Mouse (Mus musculus): Measurements from ENCODE around the gene Tcte2. TPM values are rescaled to one million over a fixed set of nuclear protein-coding genes. Genes with fewer than 3 reads are reported as not detected.

Tcte2 gene
- total and polyA plus RNA-seq, 3 experiments = 0.17 TPM; not detected in 2

DNA sequence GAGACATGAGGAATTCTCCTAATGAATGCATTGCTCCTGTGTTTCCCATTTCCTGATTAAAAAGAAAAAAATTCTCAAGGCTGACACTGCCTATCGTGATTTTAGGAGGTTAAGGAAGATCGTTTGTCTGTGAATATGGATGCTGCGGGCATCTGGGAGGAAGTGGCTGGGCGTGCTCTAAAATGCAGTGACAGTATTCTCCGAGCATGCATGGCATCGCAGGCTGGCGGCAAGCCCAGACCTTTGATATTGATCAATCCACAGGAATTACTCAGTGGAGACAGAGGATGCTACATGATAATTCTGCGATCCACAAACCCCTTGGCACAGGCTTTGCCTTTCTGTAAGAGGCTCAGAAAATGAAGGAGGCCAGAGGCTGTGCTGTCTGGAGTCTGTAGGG is 92.4 kb downstream of the Tcte2 start:
- Histone ChIP-seq H3K9ac (ENCODE audit: insufficient read depth, low read depth) (no peak overlapping the region), H3K4me1 (ENCODE audit: control insufficient read depth in 1 of 2, insufficient read depth in 2 of 2) (peaks cover 4 to 23% of the 10 kb centered on the region in 2 experiments; a peak in 3 of 4 replicates), H3K36me3 (replicated peaks in 1 of 2; ENCODE audit: control insufficient read depth in 1 of 2, insufficient read depth in 1 of 2, low read length in 1 of 2) (no peaks in the 10 kb centered on the region), H3K4me2 (ENCODE audit: insufficient read depth, low read depth, poor library complexity, severe bottlenecking) (no peak overlapping the region), H3K79me2 (replicated peaks; ENCODE audit: control insufficient read depth, extremely low read depth, insufficient read depth, poor library complexity, severe bottlenecking) (no peaks in the 10 kb centered on the region), H3K27me3 (replicated peaks) (no peaks in the 10 kb centered on the region), H3K4me3 (replicated peaks in 1 of 3; ENCODE audit: low read depth in 2 of 3, low read length in 2 of 3, poor library complexity in 1 of 3) (no peak overlapping the region), H3K9me3 (replicated peaks; ENCODE audit: low read length) (no peaks in the 10 kb centered on the region), H3K27ac (ENCODE audit: insufficient read depth, low read depth) (no peak overlapping the region)
- in situ Hi-C loops (cut with MboI; ENCODE audit: low pct_ligation_motif_present, low pct_unique_long_range_greater_than_20kb, low sequenced_read_pairs) = no loop called here
- TF ChIP-seq MAX (IDR thresholded peaks at IDR 0.05; ENCODE audit: low read length) = no peak
- TF ChIP-seq RCOR1 (conservative IDR thresholded peaks at IDR 0.05; ENCODE audit: low read depth, low read length) = no peak
- no peak for TF ChIP-seq MXI1 (IDR thresholded peaks at IDR 0.05; ENCODE audit: low read depth, low read length)
- TF ChIP-seq ZC3H11A (IDR thresholded peaks at IDR 0.05; ENCODE audit: low read depth, low read length) = no peak
- no peak for TF ChIP-seq ZKSCAN1 (IDR thresholded peaks at IDR 0.05; ENCODE audit: borderline replicate concordance, low read depth, low read length)
- TF ChIP-seq KAT2A (IDR thresholded peaks at IDR 0.05; ENCODE audit: insufficient replicate concordance, low read length) = no peak
- TF ChIP-seq SIN3A (IDR thresholded peaks at IDR 0.05; ENCODE audit: low read length) = no peak
- no peak for TF ChIP-seq E2F4 (IDR thresholded peaks at IDR 0.05; ENCODE audit: insufficient replicate concordance, low read depth, low read length)
- no peak for TF ChIP-seq UBTF (IDR thresholded peaks at IDR 0.05; ENCODE audit: low read depth, low read length)
- TF ChIP-seq POLR2AphosphoS2 (IDR thresholded peaks at IDR 0.05; ENCODE audit: low read depth, low read length) = no peak
- TF ChIP-seq TBP (conservative IDR thresholded peaks at IDR 0.05; ENCODE audit: low read depth, low read length) = no peak
- TF ChIP-seq ZNF384 (IDR thresholded peaks at IDR 0.05; ENCODE audit: low read depth, low read length) = no peak
- TF ChIP-seq PAX5 (IDR thresholded peaks at IDR 0.05; ENCODE audit: low read length) = no peak
- TF ChIP-seq USF2 (conservative IDR thresholded peaks at IDR 0.05; ENCODE audit: low read depth, low read length) = no peak
- TF ChIP-seq RAD21 (IDR thresholded peaks at IDR 0.05; ENCODE audit: low read depth, low read length) = no peak
- dilution Hi-C loops (cut with MboI; ENCODE audit: extremely low pct_ligation_motif_present, extremely low pct_unique_long_range_greater_than_20kb, low sequenced_read_pairs) = no loop called here
- no peak for DNase-seq (ENCODE audit: extremely low read depth)

DNA sequence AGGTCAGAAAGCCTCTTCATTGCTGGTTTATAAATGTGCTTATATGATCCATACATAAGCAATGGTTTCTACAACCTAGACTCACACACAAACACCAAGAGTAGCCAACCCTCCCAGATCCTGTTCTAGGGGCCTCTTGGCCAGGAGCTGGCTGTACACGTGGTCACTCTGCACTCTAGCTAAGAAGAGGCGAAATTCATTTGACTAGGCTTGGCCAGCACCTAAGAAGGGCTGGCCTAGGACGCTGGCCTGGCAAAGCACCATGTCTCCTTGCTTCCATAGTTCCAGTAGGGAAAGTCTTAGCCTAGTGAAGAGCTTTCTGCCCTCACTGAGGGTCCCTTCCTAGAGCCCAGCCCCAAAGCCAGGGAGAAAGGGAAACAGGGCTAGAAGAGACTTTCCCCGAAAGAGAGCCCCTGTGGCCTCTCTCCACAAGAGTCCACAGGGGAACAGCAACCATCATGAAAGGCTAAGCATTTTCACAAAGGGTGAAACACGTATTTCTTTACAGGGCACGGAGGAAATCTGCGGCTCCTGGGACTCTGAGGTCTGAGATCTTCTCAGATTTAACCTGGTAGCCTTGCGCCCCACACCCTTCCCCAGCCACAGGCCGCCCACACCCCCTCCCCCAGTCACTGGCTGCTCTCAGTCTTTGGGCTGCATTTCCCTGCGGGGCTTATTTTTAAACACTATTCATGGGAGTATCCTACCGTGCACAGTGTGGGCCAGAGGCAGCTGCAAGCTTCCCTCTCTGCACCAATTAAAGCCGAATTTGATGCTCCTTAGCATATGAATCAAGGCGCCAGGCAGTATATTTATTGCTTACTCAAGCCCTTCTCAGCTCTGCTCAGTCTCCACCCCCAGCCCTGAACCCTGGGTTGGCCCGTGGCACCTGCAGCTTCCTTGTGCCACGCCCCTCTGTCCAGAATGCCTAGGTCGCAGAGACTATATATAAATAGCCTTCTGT is 93.3 kb downstream of the Tcte2 start:
- no peaks in the 10 kb centered on the region for H3K9me3 ChIP-seq (replicated peaks; ENCODE audit: low read length)
- H3K4me1 ChIP-seq (ENCODE audit: control insufficient read depth in 1 of 2, insufficient read depth in 2 of 2) = peaks cover 4 to 27% of the 10 kb centered on the region in 2 experiments; a peak in 3 of 4 replicates
- no peak overlapping the region for H3K27ac ChIP-seq (ENCODE audit: insufficient read depth, low read depth)
- dilution Hi-C loops (cut with MboI; ENCODE audit: extremely low pct_ligation_motif_present, extremely low pct_unique_long_range_greater_than_20kb, low sequenced_read_pairs) (no loop called here), in situ Hi-C loops (cut with MboI; ENCODE audit: low pct_ligation_motif_present, low pct_unique_long_range_greater_than_20kb, low sequenced_read_pairs) (no loop called here)
- no peak for DNase-seq (ENCODE audit: extremely low read depth)
- H3K36me3 ChIP-seq (replicated peaks in 1 of 2; ENCODE audit: control insufficient read depth in 1 of 2, insufficient read depth in 1 of 2, low read length in 1 of 2) = no peaks in the 10 kb centered on the region
- H3K79me2 ChIP-seq (replicated peaks; ENCODE audit: control insufficient read depth, extremely low read depth, insufficient read depth, poor library complexity, severe bottlenecking) = no peaks in the 10 kb centered on the region
- peak overlapping the region; percentile 25; the same call in 1 of the 2 replicates for H3K4me2 ChIP-seq (ENCODE audit: insufficient read depth, low read depth, poor library complexity, severe bottlenecking)
- TF ChIP-seq JUND (conservative IDR thresholded peaks at IDR 0.05; ENCODE audit: low read depth, low read length) = no peak
- no peak for TF ChIP-seq CTCF (conservative IDR thresholded peaks at IDR 0.05 in 1 of 2, IDR thresholded peaks at IDR 0.05 in 1 of 2; ENCODE audit: low read depth in 2 of 2, low read length in 2 of 2)
- no peak for TF ChIP-seq ZC3H11A (IDR thresholded peaks at IDR 0.05; ENCODE audit: low read depth, low read length)
- TF ChIP-seq SMC3 (IDR thresholded peaks at IDR 0.05; ENCODE audit: low read depth, low read length) = no peak
- TF ChIP-seq NRF1 (IDR thresholded peaks at IDR 0.05; ENCODE audit: low read depth, low read length) = no peak
- no peak for TF ChIP-seq GABPA (IDR thresholded peaks at IDR 0.05; ENCODE audit: insufficient replicate concordance, low read depth, low read length)
- no peak for TF ChIP-seq MEF2A (IDR thresholded peaks at IDR 0.05; ENCODE audit: borderline replicate concordance, low read depth, low read length)
- TF ChIP-seq JUN (IDR thresholded peaks at IDR 0.05; ENCODE audit: insufficient read depth, low read depth, low read length) = no peak
- TF ChIP-seq MAFK (IDR thresholded peaks at IDR 0.05; ENCODE audit: insufficient replicate concordance, low read length) = no peak
- no peak for TF ChIP-seq HCFC1 (IDR thresholded peaks at IDR 0.05; ENCODE audit: low read depth, low read length)
- no peak for TF ChIP-seq NELFE (IDR thresholded peaks at IDR 0.05; ENCODE audit: low read depth, low read length)
- H3K27me3 ChIP-seq (replicated peaks) = no peaks in the 10 kb centered on the region
- no peak overlapping the region for H3K9ac ChIP-seq (ENCODE audit: insufficient read depth, low read depth)
- no peak overlapping the region for H3K4me3 ChIP-seq (replicated peaks in 1 of 3; ENCODE audit: low read depth in 2 of 3, low read length in 2 of 3, poor library complexity in 1 of 3)

Data from CH12.LX (cell line).